Mouse (Mus musculus) monocyte, adult 2 months (primary cell): Measurements from ENCODE around the gene Kiss1.
"Not testable (repeated sequence)": the region's sequence is repeated elsewhere in the genome, so short reads cannot be mapped to it uniquely, and the experiment has no call there.

Experiments used
- DNase-seq, 2 experiments: peaks; one replicate each; pipeline ENCODE4 v3.0.0; 2022; ENCODE audit warnings: low spot score in 2 of 2, low read depth in 1 of 2

Kiss1 gene

GRCm38 (mm10) chr1:133317149-133317548 is 4.5 kb upstream of the Kiss1 start:
- no peak for DNase-seq

GRCm38 (mm10) chr1:133323333-133323732 is 1.7 kb downstream of the Kiss1 start:
- no peak for DNase-seq

- no peak for DNase-seq
Measured at GRCm38 (mm10) chr1:133325951-133326350, 4.3 kb downstream of the Kiss1 start.

- no peak for DNase-seq
Measured at GRCm38 (mm10) chr1:133327094-133327493, 5.4 kb downstream of the Kiss1 start.

- DNase-seq: no peak
Measured at GRCm38 (mm10) chr1:133328299-133328795, 6.7 kb downstream of the Kiss1 start.

GRCm38 (mm10) chr1:133328896-133329637 is 7.4 kb downstream of the Kiss1 start:
- DNase-seq: no peak

- no peak for DNase-seq
Measured at GRCm38 (mm10) chr1:133329638-133329964, 7.9 kb downstream of the Kiss1 start.

GRCm38 (mm10) chr1:133331142-133331541 is 9.5 kb downstream of the Kiss1 start:
- DNase-seq: no peak

- DNase-seq: no peak
Measured at GRCm38 (mm10) chr1:133332656-133333430, 11.2 kb downstream of the Kiss1 start.

GRCm38 (mm10) chr1:133333937-133334336 is 12.3 kb downstream of the Kiss1 start:
- no peak for DNase-seq

- DNase-seq: not testable (repeated sequence)
Measured at GRCm38 (mm10) chr1:133340403-133340802, 18.7 kb downstream of the Kiss1 start.

- no peak for DNase-seq
Measured at GRCm38 (mm10) chr1:133344357-133344756, 22.7 kb downstream of the Kiss1 start.

GRCm38 (mm10) chr1:133346531-133346930 is 24.9 kb downstream of the Kiss1 start:
- no peak for DNase-seq

- DNase-seq: no peak
Measured at GRCm38 (mm10) chr1:133347226-133347625, 25.6 kb downstream of the Kiss1 start.

GRCm38 (mm10) chr1:133347693-133348520 is 26.2 kb downstream of the Kiss1 start:
- peak in 1 of 2 experiments; percentile 2 for DNase-seq

GRCm38 (mm10) chr1:133350210-133350609 is 28.5 kb downstream of the Kiss1 start, which contains the start of gene Ren1:
TSS of gene Ren1 (plus strand) at chr1:133350510.
- DNase-seq: no peak

GRCm38 (mm10) chr1:133351762-133352161 is 30.1 kb downstream of the Kiss1 start:
- no peak for DNase-seq

GRCm38 (mm10) chr1:133353371-133353809 is 31.7 kb downstream of the Kiss1 start:
- peak in 1 of 2 experiments; percentile 7 for DNase-seq

- no peak for DNase-seq
Measured at GRCm38 (mm10) chr1:133355469-133355868, 33.8 kb downstream of the Kiss1 start.

- no peak for DNase-seq
Measured at GRCm38 (mm10) chr1:133355912-133356311, 34.2 kb downstream of the Kiss1 start.

- no peak for DNase-seq
Measured at GRCm38 (mm10) chr1:133356330-133356729, 34.7 kb downstream of the Kiss1 start.
